Mouse (Mus musculus) thymus, adult 2 months (tissue): ENCODE measurements around the gene Jmjd8. TPM values are rescaled to one million over a fixed set of nuclear protein-coding genes. Genes with fewer than 3 reads are reported as not detected.

Experiments
- DNase-seq: peaks from one replicate; pipeline ENCODE4 v3.0.0; 2021
- H3K27ac ChIP-seq: fragments of 200-500 bp; 2 replicates; pipeline ENCODE4 v1.5.1; 2012; ENCODE audit warnings: low read length, control low read depth; ENCODE audit not compliant: control insufficient read depth, insufficient read depth
- H3K27me3 ChIP-seq: fragments of 200-500 bp; 2 replicates; pipeline ENCODE4 v1.6.1; 2012; ENCODE audit warnings: mild to moderate bottlenecking, low read length, moderate library complexity, mixed read lengths; ENCODE audit not compliant: control insufficient read depth, insufficient read depth
- H3K36me3 ChIP-seq: fragments of 200-500 bp; 2 replicates; pipeline ENCODE4 v1.6.1; 2012; ENCODE audit warnings: mild to moderate bottlenecking, low read length, moderate library complexity; ENCODE audit not compliant: control insufficient read depth, insufficient read depth
- H3K4me1 ChIP-seq: fragments of 200-500 bp; replicated peaks from 2 replicates; pipeline ENCODE4 v1.6.1; 2012; ENCODE audit warnings: low read length; ENCODE audit not compliant: control insufficient read depth, insufficient read depth
- H3K4me3 ChIP-seq: fragments of 200-500 bp; 2 replicates; pipeline ENCODE4 v1.5.1; 2012; ENCODE audit warnings: mild to moderate bottlenecking, low read length, control low read depth, moderate library complexity; ENCODE audit not compliant: control insufficient read depth, insufficient read depth
- CTCF ChIP-seq: fragments of 200-500 bp; IDR thresholded peaks from 2 replicates; pipeline ENCODE4 v1.5.1; 2012; ENCODE audit warnings: mild to moderate bottlenecking, control low read depth, low read length, moderate library complexity, borderline replicate concordance; ENCODE audit not compliant: control insufficient read depth, poor library complexity, insufficient read depth; ENCODE audit errors: extremely low read depth
- POLR2A ChIP-seq: fragments of 200-500 bp; IDR thresholded peaks from 2 replicates; pipeline ENCODE4 v1.6.1; 2012; ENCODE audit warnings: mild to moderate bottlenecking, low read length, control low read depth, moderate library complexity; ENCODE audit not compliant: control insufficient read depth, poor library complexity, insufficient read depth; ENCODE audit errors: extremely low read depth
- WGBS: fragments of 180-500 bp; shearing (Covaris S2); methylation state at CpG from one replicate; pipeline ENCODE4 v1.1.7; 2018; 5-methylcytosine and 5-hydroxymethylcytosine counted together
- polyA plus RNA-seq: library from polyadenylated mRNA; depleted of rRNA; stranded (reverse); fragments of >200 nt; gene quantifications from 2 replicates; pipeline ENCODE4 v1.2.3, GENCODE M21; 2012

The Jmjd8 gene
- polyA plus RNA-seq, 1 experiment = 83.2 TPM

GRCm38 (mm10) chr17:25860832-25861703 is 32.4 kb downstream of the Jmjd8 start, which contains the start of gene Wdr90:
Gene Wdr90, minus strand, starts transcription at chr17:25861501.
- WGBS = 4% methylated on average over 65 of the region's 65 CpGs
- DNase-seq = peak; percentile 90
- TF ChIP-seq CTCF (peak; percentile 65; the same call in 1 of the 2 replicates), POLR2A (peak; percentile 78)
- Histone ChIP-seq H3K36me3 (no peaks in the 10 kb centered on the region), H3K4me1 (peaks cover 15% of the 10 kb centered on the region), H3K4me3 (peak within 1 kb of the TSS; percentile 55), H3K27ac (peak within 1 kb of the TSS; percentile 45), H3K27me3 (no peaks in the 10 kb centered on the region)

- Histone ChIP-seq H3K4me1 (peaks cover 15% of the 10 kb centered on the region), H3K27ac (peak overlapping the region; percentile 45), H3K4me3 (peak overlapping the region; percentile 55), H3K36me3 (no peaks in the 10 kb centered on the region), H3K27me3 (no peaks in the 10 kb centered on the region)
- 18% methylated on average over 6 of the region's 6 CpGs for WGBS
- no peak for DNase-seq
- TF ChIP-seq POLR2A = no peak
- TF ChIP-seq CTCF = no peak
Observed at GRCm38 (mm10) chr17:25861704-25862612, 33.3 kb downstream of the Jmjd8 start.

GRCm38 (mm10) chr17:25863681-25864080 is 35.0 kb downstream of the Jmjd8 start:
- WGBS = 97% methylated on average over 6 of the region's 6 CpGs
- Histone ChIP-seq H3K4me3 (no peak overlapping the region), H3K27ac (no peak overlapping the region), H3K27me3 (no peaks in the 10 kb centered on the region), H3K4me1 (peaks cover 25% of the 10 kb centered on the region), H3K36me3 (no peaks in the 10 kb centered on the region)
- no peak for DNase-seq
- no peak for TF ChIP-seq POLR2A
- no peak for TF ChIP-seq CTCF

- no peak for DNase-seq
- no peak overlapping the region for H3K4me3 ChIP-seq
- no peak overlapping the region for H3K27ac ChIP-seq
- H3K36me3 ChIP-seq = no peaks in the 10 kb centered on the region
- WGBS = 96% methylated on average over 14 of the region's 14 CpGs
- no peaks in the 10 kb centered on the region for H3K27me3 ChIP-seq
- H3K4me1 ChIP-seq = peaks cover 27% of the 10 kb centered on the region
- no peak for TF ChIP-seq POLR2A
- TF ChIP-seq CTCF = no peak
Observed at GRCm38 (mm10) chr17:25864311-25864710, 35.6 kb downstream of the Jmjd8 start.

- Histone ChIP-seq H3K4me3 (no peak overlapping the region), H3K27ac (no peak overlapping the region), H3K27me3 (no peaks in the 10 kb centered on the region), H3K36me3 (no peaks in the 10 kb centered on the region), H3K4me1 (peaks cover 27% of the 10 kb centered on the region)
- 98% methylated on average over 11 of the region's 11 CpGs for WGBS
- no peak for TF ChIP-seq POLR2A
- no peak for TF ChIP-seq CTCF
- DNase-seq = no peak
Observed at GRCm38 (mm10) chr17:25865288-25865687, 36.6 kb downstream of the Jmjd8 start.

GRCm38 (mm10) chr17:25866172-25866571 is 37.5 kb downstream of the Jmjd8 start:
- no peak overlapping the region for H3K4me3 ChIP-seq
- no peaks in the 10 kb centered on the region for H3K36me3 ChIP-seq
- H3K27ac ChIP-seq = no peak overlapping the region
- H3K4me1 ChIP-seq = peaks cover 19% of the 10 kb centered on the region
- no peak for DNase-seq
- no peaks in the 10 kb centered on the region for H3K27me3 ChIP-seq
- WGBS = 95% methylated on average over 3 of the region's 3 CpGs
- TF ChIP-seq POLR2A (no peak), CTCF (no peak)
